Mouse (Mus musculus): ENCODE measurements at regions not wholly inside any gene's neighbourhood (a gene's known extent, or its start where the extent isn't known, plus 50 kb on each side); places are given as distances from the start of the nearest gene placed in this dataset.

DNA sequence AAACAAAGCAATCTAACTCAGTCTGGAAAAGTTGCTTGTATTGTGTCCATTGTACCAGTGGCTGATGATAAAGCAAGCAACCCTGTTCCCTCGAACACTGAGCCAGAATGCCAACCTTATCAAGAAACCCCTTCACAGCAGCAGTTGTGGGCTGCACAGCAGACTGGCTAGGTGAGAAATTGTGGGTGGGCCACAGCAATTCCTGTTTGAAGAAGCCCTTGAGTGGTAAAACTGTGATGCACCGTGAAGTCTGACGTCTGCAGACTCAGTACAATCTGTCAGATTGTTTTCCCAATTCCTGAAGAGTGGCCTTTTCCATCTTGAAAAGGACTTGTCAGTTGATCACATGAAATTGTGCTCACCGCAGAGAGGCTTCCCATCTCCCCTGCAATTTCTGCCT, 483.7 kb upstream of the Nrg3 start:
- DNase-seq (ENCODE audit: low spot score in 2 of 2), result peak in 1 of 2 experiments; percentile 5

DNA sequence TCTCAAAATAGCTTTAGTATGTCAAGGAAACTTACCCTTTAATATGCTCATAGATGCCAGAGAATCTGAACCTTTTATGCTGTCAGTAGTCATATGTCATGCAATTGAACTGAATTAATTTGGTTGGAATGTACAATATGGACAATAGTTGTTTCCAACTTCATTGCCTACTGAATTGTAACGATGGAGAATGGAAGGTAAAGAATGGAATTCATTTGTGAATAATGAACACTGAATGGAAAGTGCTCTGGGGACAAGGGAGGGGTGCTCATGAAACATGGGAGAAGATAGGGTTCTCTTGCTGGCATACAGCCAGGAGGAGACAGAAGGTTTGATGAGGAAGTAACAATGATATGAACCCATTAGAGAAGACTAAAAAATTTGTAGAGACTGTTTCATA, 471.8 kb upstream of the Nrg3 start:
- DNase-seq (ENCODE audit: low spot score in 2 of 2), result no peak
